Mouse (Mus musculus): Measurements from ENCODE around the gene Laptm5.

- no peak for TF ChIP-seq CTCF (IDR thresholded peaks at IDR 0.05; ENCODE audit: extremely low read depth, insufficient read depth, low read length)
- TF ChIP-seq POLR2A (IDR thresholded peaks at IDR 0.05; ENCODE audit: extremely low read depth, insufficient read depth, low read length), result no peak
Observed at GRCm38 (mm10) chr4:130879048-130879384, 33.9 kb upstream of the Laptm5 start.
